Mouse (Mus musculus) MEL (cell line): ENCODE data around the gene Six4. TPM values are rescaled to one million over a fixed set of nuclear protein-coding genes. Genes with fewer than 3 reads are reported as not detected.
"Not testable (repeated sequence)": the region's sequence is repeated elsewhere in the genome, so short reads cannot be mapped to it uniquely, and the experiment has no call there.

ENCODE experiments used
- DNase-seq: peaks from one replicate; pipeline ENCODE4 v3.0.0; 2011; ENCODE audit warnings: low read depth, low spot score
- H3K27ac ChIP-seq: 2 replicates; pipeline ENCODE4 v1.5.1; 2012; ENCODE audit warnings: low read depth, mild to moderate bottlenecking, control low read depth, low read length, moderate library complexity; ENCODE audit not compliant: control insufficient read depth
- H3K27me3 ChIP-seq, 2 experiments: fragments of 150-350 bp in 1 of 2; sonication (generic) in 1 of 2; 2 replicates each; pipeline ENCODE4 v1.6.1; 2012; ENCODE audit warnings: low read length in 2 of 2, mild to moderate bottlenecking in 2 of 2, improper control_type of control experiment in 1 of 2, moderate library complexity in 1 of 2; ENCODE audit not compliant: insufficient read depth in 2 of 2, control insufficient read depth in 1 of 2
- H3K36me3 ChIP-seq, 2 experiments: 2 replicates each; pipeline ENCODE4 v1.6.1; 2012 to 2014; ENCODE audit warnings: low read length in 2 of 2, improper control_type of control experiment in 1 of 2, inconsistent platforms in 1 of 2, mild to moderate bottlenecking in 1 of 2; ENCODE audit not compliant: insufficient read depth in 2 of 2, control insufficient read depth in 1 of 2
- H3K4me1 ChIP-seq, 2 experiments: fragments of 150-350 bp in 1 of 2; sonication (generic) in 1 of 2; 2 replicates each; pipeline ENCODE4 v1.6.1; 2012; ENCODE audit warnings: low read length in 2 of 2, improper control_type of control experiment in 1 of 2, mild to moderate bottlenecking in 1 of 2; ENCODE audit not compliant: insufficient read depth in 2 of 2, control insufficient read depth in 1 of 2
- H3K4me3 ChIP-seq, 2 experiments: fragments of 150-350 bp in 1 of 2; sonication (generic) in 1 of 2; 2 replicates each; pipeline ENCODE4 v1.5.1; 2012; ENCODE audit warnings: low read depth in 2 of 2, low read length in 2 of 2, mild to moderate bottlenecking in 2 of 2, moderate library complexity in 2 of 2, control low read depth in 1 of 2, improper control_type of control experiment in 1 of 2; ENCODE audit not compliant: control insufficient read depth in 1 of 2, insufficient read depth in 1 of 2
- H3K79me2 ChIP-seq: 2 replicates; pipeline ENCODE4 v1.6.1; 2012; ENCODE audit warnings: mild to moderate bottlenecking, low read length, moderate library complexity; ENCODE audit not compliant: control insufficient read depth, poor library complexity, insufficient read depth
- H3K9ac ChIP-seq: 2 replicates; pipeline ENCODE4 v1.6.1; 2012; ENCODE audit warnings: low read depth, mild to moderate bottlenecking, control low read depth, low read length, moderate library complexity; ENCODE audit not compliant: control insufficient read depth, poor library complexity, severe bottlenecking
- H3K9me3 ChIP-seq: fragments of 150-350 bp; sonication (generic); replicated peaks from 2 replicates; pipeline ENCODE4 v1.6.1; 2012; ENCODE audit warnings: mild to moderate bottlenecking, low read length, improper control_type of control experiment, moderate library complexity; ENCODE audit not compliant: insufficient read depth
- BHLHE40 ChIP-seq: IDR thresholded peaks from 2 replicates; pipeline ENCODE4 v1.6.1; 2012; ENCODE audit warnings: low read depth, mild to moderate bottlenecking, inconsistent platforms, low read length, improper control_type of control experiment, borderline replicate concordance
- CHD1 ChIP-seq: IDR thresholded peaks from 2 replicates; pipeline ENCODE4 v1.6.1; 2012; ENCODE audit warnings: low read depth, mild to moderate bottlenecking, inconsistent platforms, low read length, improper control_type of control experiment
- E2F4 ChIP-seq: IDR thresholded peaks from 2 replicates; pipeline ENCODE4 v1.6.1; 2011; ENCODE audit warnings: low read depth, low read length, improper control_type of control experiment, borderline replicate concordance
- EP300 ChIP-seq, 2 experiments: IDR thresholded peaks; 2 replicates each; pipeline ENCODE4 v1.6.1; 2011; ENCODE audit warnings: improper control_type of control experiment in 2 of 2, low read length in 2 of 2, low read depth in 1 of 2, mild to moderate bottlenecking in 1 of 2
- ETS1 ChIP-seq: IDR thresholded peaks from 2 replicates; pipeline ENCODE4 v1.6.1; 2012; ENCODE audit warnings: low read depth, mild to moderate bottlenecking, inconsistent platforms, low read length, improper control_type of control experiment, moderate library complexity
- GATA1 ChIP-seq: IDR thresholded peaks from 2 replicates; pipeline ENCODE4 v1.6.1; 2011; ENCODE audit warnings: low read depth, low read length, improper control_type of control experiment
- MAZ ChIP-seq: IDR thresholded peaks from 2 replicates; pipeline ENCODE4 v1.6.1; 2012; ENCODE audit warnings: low read depth, mild to moderate bottlenecking, inconsistent platforms, low read length, improper control_type of control experiment
- MEF2A ChIP-seq: IDR thresholded peaks from 2 replicates; pipeline ENCODE4 v1.6.1; 2014; ENCODE audit warnings: low read depth, mild to moderate bottlenecking, inconsistent platforms, low read length, improper control_type of control experiment; ENCODE audit not compliant: poor library complexity, insufficient replicate concordance, severe bottlenecking; ENCODE audit errors: extremely low read depth
- MXI1 ChIP-seq: IDR thresholded peaks from 2 replicates; pipeline ENCODE4 v1.6.1; 2011; ENCODE audit warnings: mild to moderate bottlenecking, low read depth, low read length, improper control_type of control experiment
- MYB ChIP-seq: IDR thresholded peaks from 2 replicates; pipeline ENCODE4 v1.6.1; 2011; ENCODE audit warnings: mild to moderate bottlenecking, low read depth, low read length, improper control_type of control experiment
- NELFE ChIP-seq: IDR thresholded peaks from 2 replicates; pipeline ENCODE4 v1.6.1; 2011; ENCODE audit warnings: low read depth, low read length, improper control_type of control experiment
- POLR2A ChIP-seq, 2 experiments: IDR thresholded peaks; 2 replicates each; pipeline ENCODE4 v1.6.1; 2011 to 2012; ENCODE audit warnings: low read length in 2 of 2, mild to moderate bottlenecking in 2 of 2, control low read depth in 1 of 2, improper control_type of control experiment in 1 of 2, low read depth in 1 of 2, moderate library complexity in 1 of 2; ENCODE audit not compliant: control insufficient read depth in 1 of 2, insufficient read depth in 1 of 2, poor library complexity in 1 of 2
- POLR2AphosphoS2 ChIP-seq: IDR thresholded peaks from 2 replicates; pipeline ENCODE4 v1.6.1; 2011; ENCODE audit warnings: low read length, improper control_type of control experiment
- SMC3 ChIP-seq: IDR thresholded peaks from 2 replicates; pipeline ENCODE4 v1.6.1; 2011; ENCODE audit warnings: low read depth, low read length, improper control_type of control experiment
- TAL1 ChIP-seq: IDR thresholded peaks from 2 replicates; pipeline ENCODE4 v1.6.1; 2012; ENCODE audit warnings: mild to moderate bottlenecking, inconsistent platforms, low read length, moderate library complexity, mixed read lengths
- UBTF ChIP-seq: IDR thresholded peaks from 2 replicates; pipeline ENCODE4 v1.6.1; 2012; ENCODE audit warnings: low read depth, mild to moderate bottlenecking, inconsistent platforms, low read length, improper control_type of control experiment, moderate library complexity, borderline replicate concordance; ENCODE audit not compliant: insufficient read depth
- USF1 ChIP-seq: IDR thresholded peaks from 2 replicates; pipeline ENCODE4 v1.6.1; 2014; ENCODE audit warnings: low read depth, mild to moderate bottlenecking, inconsistent platforms, low read length, improper control_type of control experiment, moderate library complexity
- ZC3H11A ChIP-seq: IDR thresholded peaks from 2 replicates; pipeline ENCODE4 v1.6.1; 2012; ENCODE audit warnings: low read depth, mild to moderate bottlenecking, inconsistent platforms, low read length, improper control_type of control experiment
- ZKSCAN1 ChIP-seq: IDR thresholded peaks from 2 replicates; pipeline ENCODE4 v1.6.1; 2012; ENCODE audit warnings: low read depth, mild to moderate bottlenecking, inconsistent platforms, low read length, improper control_type of control experiment, moderate library complexity
- ZMIZ1 ChIP-seq: IDR thresholded peaks from 2 replicates; pipeline ENCODE4 v1.6.1; 2012; ENCODE audit warnings: low read depth, mild to moderate bottlenecking, inconsistent platforms, low read length, improper control_type of control experiment, moderate library complexity
- ZNF384 ChIP-seq: IDR thresholded peaks from 2 replicates; pipeline ENCODE4 v1.6.1; 2012; ENCODE audit warnings: low read depth, mild to moderate bottlenecking, inconsistent platforms, low read length, improper control_type of control experiment
- polyA plus RNA-seq, 2 experiments: library from polyadenylated mRNA; stranded (reverse) in 1 of 2; unstranded in 1 of 2; fragments of >175 nt in 1 of 2; fragments of >200 nt in 1 of 2; gene quantifications; 2 replicates each; pipeline versions ENCODE4 v1.2.1 to v1.2.4; 2012; ENCODE audit warnings: low replicate concordance in 2 of 2, low read depth in 1 of 2; ENCODE audit not compliant: insufficient read length in 2 of 2, insufficient read depth in 1 of 2, missing spikeins in 1 of 2
- total RNA-seq: library from RNA; depleted of rRNA; stranded (reverse); fragments of 300-350 nt; gene quantifications from 2 replicates; pipeline ENCODE4 v1.2.3, GENCODE M21; 2012

The Six4 gene
- total and polyA plus RNA-seq, 3 experiments: not detected

- peaks cover 0 to 3% of the 10 kb centered on the region in 2 experiments; a peak in 1 of 4 replicates for H3K36me3 ChIP-seq
- H3K27ac ChIP-seq: no peak overlapping the region
- H3K4me3 ChIP-seq: no peak overlapping the region
- no peaks in the 10 kb centered on the region for H3K9me3 ChIP-seq
- peaks cover 0 to 4% of the 10 kb centered on the region in 2 experiments; a peak in 1 of 4 replicates for H3K4me1 ChIP-seq
- TF ChIP-seq GATA1 (no peak), POLR2A (IDR thresholded peaks at IDR 0.05; ENCODE audit: control insufficient read depth in 1 of 2, insufficient read depth in 1 of 2, low read depth in 1 of 2, low read length in 2 of 2, poor library complexity in 1 of 2) (no peak), ZNF384 (no peak), ZC3H11A (no peak), EP300 (IDR thresholded peaks at IDR 0.05; ENCODE audit: low read depth in 1 of 2, low read length in 2 of 2) (no peak), POLR2AphosphoS2 (no peak), UBTF (no peak), ZKSCAN1 (no peak), MYB (no peak), USF1 (no peak), SMC3 (no peak)
- no peaks in the 10 kb centered on the region for H3K79me2 ChIP-seq
- H3K27me3 ChIP-seq: no peaks in the 10 kb centered on the region
- DNase-seq: no peak
- H3K9ac ChIP-seq: no peak overlapping the region
Observed at GRCm38 (mm10) chr12:73085739-73086630, 27.3 kb downstream of the Six4 start.

- Histone ChIP-seq H3K36me3 (peaks cover 0 to 3% of the 10 kb centered on the region in 2 experiments; a peak in 1 of 4 replicates), H3K9ac (no peak overlapping the region), H3K9me3 (no peaks in the 10 kb centered on the region), H3K79me2 (no peaks in the 10 kb centered on the region), H3K4me3 (no peak overlapping the region), H3K27me3 (no peaks in the 10 kb centered on the region), H3K4me1 (0 out of 4 replicates have a peak, but pooled peaks cover 0 to 4% of the 10 kb centered on the region in 2 experiments), H3K27ac (no peak overlapping the region)
- no peak for DNase-seq
- TF ChIP-seq GATA1: no peak
- TF ChIP-seq ZMIZ1: no peak
- no peak for TF ChIP-seq USF1
- no peak for TF ChIP-seq NELFE
- TF ChIP-seq CHD1: no peak
- TF ChIP-seq MAZ: no peak
- TF ChIP-seq POLR2AphosphoS2: no peak
- TF ChIP-seq MXI1: no peak
- no peak for TF ChIP-seq BHLHE40
- TF ChIP-seq UBTF: no peak
- TF ChIP-seq E2F4: no peak
- no peak for TF ChIP-seq POLR2A (IDR thresholded peaks at IDR 0.05; ENCODE audit: control insufficient read depth in 1 of 2, insufficient read depth in 1 of 2, low read depth in 1 of 2, low read length in 2 of 2, poor library complexity in 1 of 2)
- no peak for TF ChIP-seq MEF2A
- TF ChIP-seq TAL1: no peak
- TF ChIP-seq ETS1: no peak
- TF ChIP-seq ZKSCAN1: no peak
- no peak for TF ChIP-seq ZC3H11A
Observed at GRCm38 (mm10) chr12:73083773-73084172, 29.5 kb downstream of the Six4 start.

- H3K9me3 ChIP-seq, H3K4me1 ChIP-seq, H3K36me3 ChIP-seq, H3K27ac ChIP-seq, H3K4me3 ChIP-seq, H3K9ac ChIP-seq, DNase-seq, H3K27me3 ChIP-seq, H3K79me2 ChIP-seq: not testable (repeated sequence)
Observed at GRCm38 (mm10) chr12:73081828-73082227, 31.4 kb downstream of the Six4 start.
